Mouse (Mus musculus): ENCODE data around the gene Rbm6.
A peak's percentile ranks its signal among the peaks of the same experiment; 100 is the strongest.

The Rbm6 gene

GRCm38 (mm10) chr9:107873137-107873536 lies at the start of gene Rbm6:
Gene Rbm6 (minus strand): TSS chr9:107873237.
- DNase-seq (ENCODE audit: low spot score): no peak

GRCm38 (mm10) chr9:107919441-107919840 lies 46.4 kb upstream of the Rbm6 start:
- DNase-seq (ENCODE audit: low spot score): no peak

GRCm38 (mm10) chr9:107918884-107919283 lies 45.8 kb upstream of the Rbm6 start:
- no peak for DNase-seq (ENCODE audit: low spot score)

GRCm38 (mm10) chr9:107917895-107918608 lies 45.0 kb upstream of the Rbm6 start:
- peak; percentile 31 for DNase-seq (ENCODE audit: low spot score)

- no peak for DNase-seq (ENCODE audit: low spot score)
Measured at GRCm38 (mm10) chr9:107914764-107915420, 41.9 kb upstream of the Rbm6 start.

GRCm38 (mm10) chr9:107910025-107910769 lies 37.2 kb upstream of the Rbm6 start:
- DNase-seq (ENCODE audit: low spot score): no peak

GRCm38 (mm10) chr9:107908410-107909158 lies 35.5 kb upstream of the Rbm6 start:
- peak; percentile 56 for DNase-seq (ENCODE audit: low spot score)

- DNase-seq (ENCODE audit: low spot score): no peak
Measured at GRCm38 (mm10) chr9:107907801-107908120, 34.7 kb upstream of the Rbm6 start.

GRCm38 (mm10) chr9:107906967-107907800 lies 34.1 kb upstream of the Rbm6 start:
- DNase-seq (ENCODE audit: low spot score): no peak

- no peak for DNase-seq (ENCODE audit: low spot score)
Measured at GRCm38 (mm10) chr9:107906252-107906966, 33.4 kb upstream of the Rbm6 start, which contains the start of gene Mst1r. Gene Mst1r (plus strand): TSS chr9:107906873.

- DNase-seq (ENCODE audit: low spot score): peak; percentile 90
Measured at GRCm38 (mm10) chr9:107904726-107905125, 31.7 kb upstream of the Rbm6 start.

GRCm38 (mm10) chr9:107901627-107901914 lies 28.5 kb upstream of the Rbm6 start:
- DNase-seq (ENCODE audit: low spot score): no peak

GRCm38 (mm10) chr9:107900840-107901626 lies 28.0 kb upstream of the Rbm6 start:
- DNase-seq (ENCODE audit: low spot score): no peak

- DNase-seq (ENCODE audit: low spot score): no peak
Measured at GRCm38 (mm10) chr9:107899855-107900254, 26.8 kb upstream of the Rbm6 start.

GRCm38 (mm10) chr9:107898563-107898962 lies 25.5 kb upstream of the Rbm6 start:
- peak; percentile 28 for DNase-seq (ENCODE audit: low spot score)

GRCm38 (mm10) chr9:107891023-107891422 lies 18.0 kb upstream of the Rbm6 start:
- no peak for DNase-seq (ENCODE audit: low spot score)

GRCm38 (mm10) chr9:107890260-107890659 lies 17.2 kb upstream of the Rbm6 start:
- DNase-seq (ENCODE audit: low spot score): no peak

- DNase-seq (ENCODE audit: low spot score): peak; percentile 39
Measured at GRCm38 (mm10) chr9:107888267-107888850, 15.3 kb upstream of the Rbm6 start.

GRCm38 (mm10) chr9:107887804-107888266 lies 14.8 kb upstream of the Rbm6 start, which contains the start of gene Mon1a:
Gene Mon1a (plus strand): TSS chr9:107888151.
- DNase-seq (ENCODE audit: low spot score): peak; percentile 85

All from adipocyte (in vitro differentiated cells).